8 mouse cellular contexts compared by ENCODE assay signal in genomic region chr4:45107601-45108277, GRCm38 (mm10). TPM values are rescaled to one million over a fixed set of nuclear protein-coding genes. Genes with fewer than 3 reads are reported as not detected.
DNase-seq lines count a peak whose midpoint lies in the region; ATAC-seq and TF ChIP-seq lines count a peak whose summit lies in the region.

Gene Tomm5 (minus strand): TSS chr4:45108114.

- H3K9ac ChIP-seq in kidney, embryonic 14.5 days (ENCODE audit: low read depth, low read length), result peak within 1 kb of the TSS; percentile 90
- H3K9ac ChIP-seq in limb, embryonic 15.5 days, result peak within 1 kb of the TSS; percentile 88

- DNase-seq in A20 (ENCODE audit: low read depth, low spot score), result peak; percentile 94
- peak; percentile 91 to 93 for DNase-seq in heart, adult 9 months (ENCODE audit: low spot score in 2 of 2)
- DNase-seq in monocyte, adult 2 months (ENCODE audit: low read depth in 1 of 2, low spot score in 2 of 2), result peak; percentile 67 to 71
- peak; percentile 89 to 90 for DNase-seq in spleen, postnatal 36 days (ENCODE audit: low spot score in 2 of 2)

- no peaks in the 10 kb centered on the region for H3K9me3 ChIP-seq in kidney, embryonic 14.5 days (ENCODE audit: control insufficient read depth, low read length)
- H3K9me3 ChIP-seq in limb, embryonic 15.5 days, result no peaks in the 10 kb centered on the region

- peak; percentile 16; the same call in 1 of the 2 replicates for TF ChIP-seq POLR2A in bone marrow macrophage, adult 2 months (IDR thresholded peaks at IDR 0.05; ENCODE audit: borderline replicate concordance, low read depth, low read length)
- peak; percentile 92 for TF ChIP-seq POLR2A in embryonic fibroblast, embryonic 13.5 days (IDR thresholded peaks at IDR 0.05; ENCODE audit: low read depth, low read length)

- H3K4me1 ChIP-seq in bone marrow macrophage, adult 2 months (ENCODE audit: control insufficient read depth, insufficient read depth, low read length), result peaks cover 20% of the 10 kb centered on the region
- no peaks in the 10 kb centered on the region for H3K4me1 ChIP-seq in embryonic fibroblast, embryonic 13.5 days (ENCODE audit: control insufficient read depth, insufficient read depth, low read length)
- H3K4me1 ChIP-seq in kidney, embryonic 14.5 days (ENCODE audit: control insufficient read depth, insufficient read depth, low read length), result peaks cover 8% of the 10 kb centered on the region; the same call in 1 of the 2 replicates
- H3K4me1 ChIP-seq in limb, embryonic 15.5 days, result peaks cover 12% of the 10 kb centered on the region

- H3K27me3 ChIP-seq in kidney, embryonic 14.5 days (ENCODE audit: control insufficient read depth, insufficient read depth, low read length), result no peaks in the 10 kb centered on the region
- no peaks in the 10 kb centered on the region for H3K27me3 ChIP-seq in limb, embryonic 15.5 days

- peak; percentile 41; the same call in 1 of the 2 replicates for TF ChIP-seq CTCF in bone marrow macrophage, adult 2 months (IDR thresholded peaks at IDR 0.05; ENCODE audit: low read depth, low read length)
- TF ChIP-seq CTCF in embryonic fibroblast, embryonic 13.5 days (IDR thresholded peaks at IDR 0.05; ENCODE audit: borderline replicate concordance, insufficient read depth, low read length), result 0 out of 2 replicates have a peak, but pooled peaks have one; percentile 2

- peak within 1 kb of the TSS; percentile 71 for H3K4me3 ChIP-seq in bone marrow macrophage, adult 2 months (ENCODE audit: insufficient read depth, low read length)
- peak within 1 kb of the TSS; percentile 89 for H3K4me3 ChIP-seq in embryonic fibroblast, embryonic 13.5 days (ENCODE audit: insufficient read depth, low read length)
- H3K4me3 ChIP-seq in kidney, embryonic 14.5 days (ENCODE audit: low read length), result peak within 1 kb of the TSS; percentile 86
- H3K4me3 ChIP-seq in limb, embryonic 15.5 days, result peak within 1 kb of the TSS; percentile 80

- H3K27ac ChIP-seq in bone marrow macrophage, adult 2 months (ENCODE audit: insufficient read depth, low read depth, low read length), result peak within 1 kb of the TSS; percentile 19
- H3K27ac ChIP-seq in embryonic fibroblast, embryonic 13.5 days (ENCODE audit: insufficient read depth, low read length), result no peak within 1 kb of the TSS
- peak within 1 kb of the TSS; percentile 34; the same call in 1 of the 2 replicates for H3K27ac ChIP-seq in kidney, embryonic 14.5 days (ENCODE audit: low read depth, low read length)
- peak within 1 kb of the TSS; percentile 68 for H3K27ac ChIP-seq in limb, embryonic 15.5 days

- WGBS in kidney, embryonic 14.5 days, result 0% methylated on average over 39 of the region's 39 CpGs
- WGBS in limb, embryonic 15.5 days, result under 1% methylated on average over 39 of the region's 39 CpGs

- peak within 1 kb of the TSS; percentile 79 for H3K4me2 ChIP-seq in kidney, embryonic 14.5 days (replicated peaks; ENCODE audit: low read depth, low read length)
- peak within 1 kb of the TSS; percentile 68 for H3K4me2 ChIP-seq in limb, embryonic 15.5 days

- ATAC-seq in kidney, embryonic 14.5 days (ENCODE audit: low FRiP score, low TSS enrichment), result peak; percentile 96
- ATAC-seq in limb, embryonic 15.5 days (ENCODE audit: insufficient number of reproducible peaks, low FRiP score, low TSS enrichment, low read depth), result peak; percentile 89

- peaks cover 22% of the 10 kb centered on the region for H3K36me3 ChIP-seq in kidney, embryonic 14.5 days (ENCODE audit: control insufficient read depth, insufficient read depth, low read length)
- H3K36me3 ChIP-seq in limb, embryonic 15.5 days, result peaks cover 27% of the 10 kb centered on the region; the same call in 1 of the 2 replicates

RNA-seq across cellular contexts. Expression of gene Tomm5, which starts in this region (rescaled TPM):
- polyA plus RNA-seq in bone marrow macrophage, adult 2 months (2012; ENCODE audit: insufficient read depth, insufficient read length, missing spikeins), result 87.4 and 92.1 TPM in 2 replicates
- polyA plus RNA-seq in embryonic fibroblast, embryonic 13.5 days (2011; ENCODE audit: insufficient read length, low read depth, missing spikeins), result 85.1 and 105 TPM in 2 replicates
- polyA plus RNA-seq in kidney, embryonic 14.5 days (2014; fragmentation: Nextera tagmentation; extraction: Ambion mirVana), result 271 and 343 TPM in 2 replicates
- 210 and 217 TPM in 2 replicates for polyA plus RNA-seq in limb, embryonic 15.5 days (2015; fragmentation: Nextera tagmentation; extraction: Ambion mirVana)
